Mouse (Mus musculus): ENCODE measurements around the gene Tmem238. TPM values are rescaled to one million over a fixed set of nuclear protein-coding genes. Genes with fewer than 3 reads are reported as not detected.

Tmem238 gene
- polyA plus RNA-seq, 1 experiment from 2014 or later: 1.3 TPM

DNA sequence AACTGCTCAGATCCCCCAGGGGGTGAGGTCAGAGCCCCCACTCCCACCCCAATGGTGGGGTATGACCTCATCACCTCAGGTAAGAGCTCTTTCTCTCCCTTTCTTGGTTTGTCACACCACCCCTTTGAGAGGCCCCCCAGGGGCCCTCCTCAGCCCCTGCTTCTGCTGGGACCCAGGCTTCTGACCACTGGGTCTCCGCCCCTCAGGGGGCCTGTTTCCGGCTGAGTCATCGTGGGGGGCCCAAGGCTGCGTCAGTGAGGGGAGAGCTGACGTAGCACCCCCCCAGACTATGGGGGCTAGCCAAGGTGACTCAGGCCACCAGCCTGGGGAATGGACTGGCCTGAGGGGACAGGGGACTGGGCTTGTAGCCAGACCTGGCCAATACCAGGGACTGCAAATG lies 9.5 kb downstream of the Tmem238 start:
- no peaks in the 10 kb centered on the region for H3K9me3 ChIP-seq (ENCODE audit: control insufficient read depth, low read length)
- ATAC-seq (ENCODE audit: low FRiP score) (no peak), DNase-seq (ENCODE audit: low spot score, missing footprints) (no peak)
- H3K4me1 ChIP-seq (ENCODE audit: control insufficient read depth, insufficient read depth, low read length): peaks cover 9% of the 10 kb centered on the region
- no peak overlapping the region for H3K4me2 ChIP-seq
- H3K27ac ChIP-seq (ENCODE audit: low read depth, low read length): no peak overlapping the region
- no peaks in the 10 kb centered on the region for H3K36me3 ChIP-seq (ENCODE audit: control insufficient read depth, insufficient read depth, low read length)
- no peak overlapping the region for H3K9ac ChIP-seq (ENCODE audit: low read length)
- H3K27me3 ChIP-seq (ENCODE audit: control insufficient read depth, insufficient read depth, low read length): peaks cover 37% of the 10 kb centered on the region
- 49% methylated on average over 5 of the region's 5 CpGs for WGBS
- H3K4me3 ChIP-seq (ENCODE audit: low read depth, low read length): no peak overlapping the region

DNA sequence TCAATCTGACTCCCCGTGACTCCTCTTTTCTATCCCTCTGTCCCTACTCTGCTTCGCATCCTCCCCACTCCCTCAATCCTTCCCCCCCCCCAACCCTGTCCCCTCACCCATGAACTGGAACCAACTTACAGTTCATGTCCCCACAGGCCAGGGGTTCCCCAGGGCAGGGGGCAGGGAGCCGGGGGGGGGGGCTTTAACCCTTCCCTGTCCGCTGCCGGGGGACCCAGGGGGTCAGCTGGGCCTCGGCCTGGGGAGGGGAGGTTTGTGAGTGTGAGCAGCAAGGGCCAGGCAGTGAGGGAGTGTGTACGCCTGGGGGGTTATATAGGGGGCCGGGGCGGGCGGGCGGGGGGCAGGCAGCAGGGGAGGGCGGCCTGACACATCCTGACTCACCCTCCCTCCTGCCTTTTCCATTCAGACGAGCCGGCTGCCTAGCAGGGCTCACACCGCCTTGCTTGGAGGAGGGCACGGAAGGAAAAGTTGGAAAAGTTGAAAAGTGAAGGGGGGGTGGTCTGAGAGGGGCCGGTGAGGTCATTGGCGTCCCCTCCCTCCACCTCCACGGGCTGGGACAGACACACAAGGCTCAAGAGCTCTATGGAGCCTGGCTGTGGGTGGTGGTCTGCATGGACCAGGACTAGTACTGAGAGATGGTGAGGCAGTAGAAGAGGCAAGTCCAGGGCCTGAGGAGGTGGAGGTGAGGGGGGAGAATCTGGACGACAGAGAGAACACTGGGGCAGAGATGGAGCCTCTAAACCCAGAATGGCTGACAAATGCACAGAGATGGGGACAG lies 11.4 kb downstream of the Tmem238 start:
- Histone ChIP-seq H3K27me3 (ENCODE audit: control insufficient read depth, insufficient read depth, low read length) (peaks cover 37% of the 10 kb centered on the region), H3K36me3 (ENCODE audit: control insufficient read depth, insufficient read depth, low read length) (no peaks in the 10 kb centered on the region), H3K4me3 (ENCODE audit: low read depth, low read length) (no peak overlapping the region), H3K4me1 (ENCODE audit: control insufficient read depth, insufficient read depth, low read length) (peaks cover 9% of the 10 kb centered on the region), H3K27ac (ENCODE audit: low read depth, low read length) (no peak overlapping the region), H3K4me2 (no peak overlapping the region), H3K9ac (ENCODE audit: low read length) (no peak overlapping the region), H3K9me3 (ENCODE audit: control insufficient read depth, low read length) (no peaks in the 10 kb centered on the region)
- 5% methylated on average over 20 of the region's 20 CpGs for WGBS
- ATAC-seq (ENCODE audit: low FRiP score) (peak; percentile 31; the same call in 1 of the 2 replicates), DNase-seq (ENCODE audit: low spot score, missing footprints) (no peak)

DNA sequence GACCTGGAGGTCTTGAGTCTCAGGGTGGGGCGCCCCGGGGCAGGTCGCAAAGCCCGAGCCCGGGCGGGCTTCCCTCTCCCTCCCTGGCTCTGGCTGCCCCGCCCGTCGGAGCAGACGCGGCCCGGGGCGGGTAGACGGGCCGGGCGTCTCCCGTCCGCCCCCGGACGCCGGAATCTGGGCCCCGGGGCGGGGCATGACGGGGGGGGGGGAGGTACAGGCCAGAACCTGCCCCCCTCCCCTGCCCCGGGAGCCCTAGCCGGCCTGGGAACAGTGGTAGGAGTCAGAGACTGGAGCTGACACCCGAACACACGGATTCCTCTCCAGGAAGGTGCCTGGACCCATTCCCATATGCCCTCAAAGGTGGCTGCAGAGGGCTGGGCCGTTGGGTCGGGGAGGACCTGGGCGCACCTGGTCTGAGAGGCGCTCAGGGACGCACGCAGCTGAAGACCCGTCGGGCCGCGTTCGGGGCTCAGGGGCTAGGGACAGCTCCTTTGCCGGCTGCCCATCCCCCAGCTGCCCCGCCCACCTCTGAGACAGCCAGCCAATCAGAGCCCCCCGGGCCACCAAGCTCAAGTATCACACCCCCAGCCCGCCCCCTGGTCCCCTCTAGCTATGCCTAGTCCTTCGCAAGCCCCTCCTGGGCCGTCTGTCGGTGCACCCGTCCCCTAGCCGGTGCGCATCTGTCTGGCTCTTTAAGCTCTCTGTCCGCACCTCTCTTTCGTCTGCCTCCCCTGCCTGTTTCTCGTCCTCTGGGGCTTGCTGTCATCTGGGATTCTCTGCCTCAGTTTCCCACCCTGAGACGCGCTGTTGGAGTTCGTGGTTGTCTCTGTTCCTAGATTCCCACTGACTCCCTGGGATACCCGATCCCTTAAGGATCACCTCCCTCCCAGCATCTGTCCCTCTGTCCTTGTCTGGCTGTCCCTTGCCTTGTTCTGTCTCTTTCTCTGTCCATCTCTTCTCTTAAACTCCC lies 12.3 kb downstream of the Tmem238 start:
- H3K27ac ChIP-seq (ENCODE audit: low read depth, low read length): no peak overlapping the region
- peak overlapping the region; percentile 22 for H3K4me3 ChIP-seq (ENCODE audit: low read depth, low read length)
- H3K4me2 ChIP-seq: peak overlapping the region; percentile 42
- peak; percentile 86 for ATAC-seq (ENCODE audit: low FRiP score)
- H3K27me3 ChIP-seq (ENCODE audit: control insufficient read depth, insufficient read depth, low read length): peaks cover 37% of the 10 kb centered on the region
- H3K9me3 ChIP-seq (ENCODE audit: control insufficient read depth, low read length): no peaks in the 10 kb centered on the region
- H3K4me1 ChIP-seq (ENCODE audit: control insufficient read depth, insufficient read depth, low read length): peaks cover 9% of the 10 kb centered on the region
- under 1% methylated on average over 34 of the region's 56 CpGs for WGBS
- peak; percentile 95 for DNase-seq (ENCODE audit: low spot score, missing footprints)
- peak overlapping the region; percentile 42 for H3K9ac ChIP-seq (ENCODE audit: low read length)
- H3K36me3 ChIP-seq (ENCODE audit: control insufficient read depth, insufficient read depth, low read length): no peaks in the 10 kb centered on the region

DNA sequence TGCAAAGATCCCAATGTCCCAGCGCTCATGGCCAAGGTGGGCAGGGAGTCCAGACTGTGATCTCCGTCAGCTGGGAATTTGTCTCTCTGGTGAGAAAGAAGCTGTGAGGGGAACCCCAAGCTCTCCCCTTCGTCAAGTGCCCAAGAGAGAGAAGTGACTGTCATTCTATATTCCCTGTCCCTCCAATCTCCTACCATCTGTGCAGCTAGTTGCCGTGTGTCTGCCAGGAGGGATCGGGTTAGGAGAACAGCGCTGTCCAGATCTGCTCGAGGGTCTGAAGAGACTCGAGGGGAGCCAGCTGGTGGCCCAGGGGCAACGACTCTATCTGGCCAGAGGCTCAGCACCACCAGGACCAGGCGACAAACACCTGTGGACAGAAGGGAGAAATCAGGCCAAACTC lies 13.3 kb downstream of the Tmem238 start:
- DNase-seq (ENCODE audit: low spot score, missing footprints): no peak
- H3K4me3 ChIP-seq (ENCODE audit: low read depth, low read length): no peak overlapping the region

DNA sequence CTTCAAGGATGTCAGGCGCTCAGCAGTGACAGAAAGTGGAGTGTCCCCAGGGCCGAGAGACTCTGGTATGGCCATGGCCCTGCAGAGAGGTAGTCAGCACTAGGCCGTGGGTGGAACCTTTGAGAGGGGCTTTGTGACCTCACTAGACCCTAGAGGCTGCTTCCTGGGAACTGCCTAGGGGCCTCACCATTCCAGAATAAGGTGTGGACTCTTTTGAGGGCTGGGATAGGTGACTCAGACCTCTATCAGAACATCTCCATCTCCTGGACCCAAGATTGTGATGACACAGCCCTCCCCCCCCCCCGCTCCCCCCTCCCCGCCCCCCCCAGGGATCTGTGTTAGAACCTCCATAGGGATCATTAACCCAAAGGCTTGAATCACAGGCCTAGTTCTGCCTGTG lies 18.3 kb downstream of the Tmem238 start, which contains the start of gene Fam71e2:
TSS of gene Fam71e2 (minus strand) at position 101 of the 400 bp plus-strand sequence.
- Histone ChIP-seq H3K27ac (ENCODE audit: low read depth, low read length) (no peak within 1 kb of the TSS), H3K4me1 (ENCODE audit: control insufficient read depth, insufficient read depth, low read length) (no peaks in the 10 kb centered on the region), H3K4me3 (ENCODE audit: low read depth, low read length) (no peak within 1 kb of the TSS), H3K9me3 (ENCODE audit: control insufficient read depth, low read length) (no peaks in the 10 kb centered on the region), H3K4me2 (no peak within 1 kb of the TSS), H3K27me3 (ENCODE audit: control insufficient read depth, insufficient read depth, low read length) (peaks cover 6% of the 10 kb centered on the region), H3K9ac (ENCODE audit: low read length) (no peak within 1 kb of the TSS), H3K36me3 (ENCODE audit: control insufficient read depth, insufficient read depth, low read length) (no peaks in the 10 kb centered on the region)
- WGBS: 78% methylated on average over 4 of the region's 5 CpGs
- DNase-seq (ENCODE audit: low spot score, missing footprints): no peak
- no peak for ATAC-seq (ENCODE audit: low FRiP score)

More for the DNA sequence above, 13.3 kb downstream of the Tmem238 start:
- no peak overlapping the region for H3K27ac ChIP-seq (ENCODE audit: low read depth, low read length)
- 51% methylated on average over 10 of the region's 10 CpGs for WGBS
- no peak for ATAC-seq (ENCODE audit: low FRiP score)
- H3K9ac ChIP-seq (ENCODE audit: low read length): no peak overlapping the region
- H3K9me3 ChIP-seq (ENCODE audit: control insufficient read depth, low read length): no peaks in the 10 kb centered on the region
- H3K27me3 ChIP-seq (ENCODE audit: control insufficient read depth, insufficient read depth, low read length): peaks cover 37% of the 10 kb centered on the region
- peaks cover 9% of the 10 kb centered on the region for H3K4me1 ChIP-seq (ENCODE audit: control insufficient read depth, insufficient read depth, low read length)
- H3K4me2 ChIP-seq: no peak overlapping the region
- no peaks in the 10 kb centered on the region for H3K36me3 ChIP-seq (ENCODE audit: control insufficient read depth, insufficient read depth, low read length)

DNA sequence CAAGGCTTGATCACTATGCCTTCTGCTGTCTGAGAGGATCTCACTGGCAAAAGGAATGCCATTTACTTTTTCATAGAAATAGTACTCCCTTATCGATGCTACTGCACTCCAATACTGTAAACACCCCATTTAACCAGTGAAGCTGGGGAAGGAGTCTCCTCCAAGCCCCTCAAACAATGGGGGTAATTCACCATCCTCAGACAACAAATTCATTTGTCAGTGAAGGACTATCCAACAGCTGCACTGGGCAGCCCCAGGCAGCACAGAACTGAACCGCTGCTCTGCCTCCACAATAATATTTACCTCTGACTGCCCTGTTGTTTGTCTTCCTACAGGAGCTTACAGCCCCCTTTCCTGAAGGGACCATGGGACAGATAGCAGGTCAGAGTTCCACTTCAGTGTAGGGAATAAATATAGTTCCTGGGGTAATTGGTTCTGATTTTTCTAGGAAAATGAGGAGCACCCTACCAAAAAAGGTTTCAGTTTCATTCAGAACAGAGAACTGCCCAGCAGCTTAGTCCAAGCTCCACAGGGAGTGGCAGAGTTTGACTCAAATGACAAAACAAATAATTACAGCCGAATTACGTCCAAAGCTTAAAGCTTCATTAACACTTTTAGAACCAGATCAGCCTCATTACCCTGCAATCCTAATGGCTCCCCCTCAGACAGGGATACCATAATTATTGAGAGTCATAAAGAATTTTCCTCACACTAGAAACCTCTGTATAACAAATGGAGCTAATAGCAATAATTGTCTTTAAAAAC lies 24.3 kb downstream of the Tmem238 start:
- no peak overlapping the region for H3K4me2 ChIP-seq
- H3K36me3 ChIP-seq (ENCODE audit: control insufficient read depth, insufficient read depth, low read length): no peaks in the 10 kb centered on the region
- DNase-seq (ENCODE audit: low spot score, missing footprints) (no peak), ATAC-seq (ENCODE audit: low FRiP score) (no peak)
- H3K4me1 ChIP-seq (ENCODE audit: control insufficient read depth, insufficient read depth, low read length): no peaks in the 10 kb centered on the region
- H3K27me3 ChIP-seq (ENCODE audit: control insufficient read depth, insufficient read depth, low read length): no peaks in the 10 kb centered on the region
- 14% methylated on average over 4 of the region's 4 CpGs for WGBS
- no peaks in the 10 kb centered on the region for H3K9me3 ChIP-seq (ENCODE audit: control insufficient read depth, low read length)
- no peak overlapping the region for H3K4me3 ChIP-seq (ENCODE audit: low read depth, low read length)
- no peak overlapping the region for H3K27ac ChIP-seq (ENCODE audit: low read depth, low read length)
- no peak overlapping the region for H3K9ac ChIP-seq (ENCODE audit: low read length)

DNA sequence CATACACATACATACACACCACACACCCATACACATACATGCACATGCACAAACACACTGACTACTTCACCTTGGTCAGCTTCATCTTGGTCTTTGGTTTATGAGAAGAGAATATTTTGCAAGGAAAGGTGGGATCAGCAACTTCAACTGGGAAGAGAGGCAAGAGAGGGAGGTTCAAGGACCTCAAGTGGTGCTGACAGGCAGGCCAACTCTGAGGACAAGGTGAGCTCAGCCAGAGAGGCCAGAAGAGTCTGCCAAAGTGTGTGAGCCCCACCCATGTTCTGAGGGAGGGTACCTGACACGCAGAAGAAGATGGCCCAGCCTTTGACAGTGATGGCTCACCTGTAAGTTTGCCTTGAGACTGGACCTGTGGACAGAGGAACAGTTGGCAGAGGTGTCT lies 29.8 kb downstream of the Tmem238 start:
- Histone ChIP-seq H3K36me3 (ENCODE audit: control insufficient read depth, insufficient read depth, low read length) (no peaks in the 10 kb centered on the region), H3K4me2 (no peak overlapping the region), H3K9me3 (ENCODE audit: control insufficient read depth, low read length) (no peaks in the 10 kb centered on the region), H3K27ac (ENCODE audit: low read depth, low read length) (no peak overlapping the region), H3K9ac (ENCODE audit: low read length) (no peak overlapping the region), H3K27me3 (ENCODE audit: control insufficient read depth, insufficient read depth, low read length) (no peaks in the 10 kb centered on the region), H3K4me3 (ENCODE audit: low read depth, low read length) (no peak overlapping the region), H3K4me1 (ENCODE audit: control insufficient read depth, insufficient read depth, low read length) (no peaks in the 10 kb centered on the region)
- DNase-seq (ENCODE audit: low spot score, missing footprints) (no peak), ATAC-seq (ENCODE audit: low FRiP score) (no peak)
- 58% methylated on average over 1 of the region's 1 CpGs for WGBS

DNA sequence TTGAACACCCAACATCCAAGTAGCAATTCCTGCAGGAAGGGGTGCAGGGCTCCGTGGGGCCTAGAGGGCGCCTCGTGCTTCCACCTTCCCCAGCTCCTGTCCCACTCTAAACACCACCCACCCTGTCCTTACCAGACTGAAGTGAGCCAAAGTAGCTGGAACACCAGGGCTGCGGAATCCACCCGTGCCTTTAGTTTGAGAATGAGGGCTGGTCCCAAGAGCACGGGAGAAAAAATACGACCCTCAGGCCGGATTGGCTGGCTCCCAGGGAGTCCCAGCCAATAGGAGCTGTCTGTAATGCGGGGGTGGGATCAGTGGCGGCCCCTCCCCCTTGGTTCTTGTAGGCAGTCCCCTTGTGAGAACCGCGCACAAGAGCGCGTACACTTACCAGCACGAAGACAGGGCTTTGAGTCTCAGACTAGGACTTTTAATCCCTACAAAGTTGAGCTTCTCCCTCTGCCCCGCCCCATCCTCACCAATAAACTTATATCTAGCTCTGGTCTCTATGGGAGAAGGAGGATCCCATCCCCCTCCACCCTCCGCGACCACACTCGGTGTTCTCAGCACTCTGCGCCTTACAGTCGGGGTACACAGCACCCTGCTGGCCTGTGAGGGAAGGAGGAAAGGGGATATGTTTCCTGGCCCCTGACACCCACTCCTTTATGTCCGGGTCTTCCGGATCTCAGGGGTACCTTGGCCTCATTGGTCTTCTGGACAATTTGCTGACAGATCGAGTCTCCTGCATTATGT lies 36.5 kb downstream of the Tmem238 start, which contains the start of gene Cox6b2:
TSS of gene Cox6b2 (minus strand) at position 274 of the 750 bp plus-strand sequence.
- Histone ChIP-seq H3K36me3 (ENCODE audit: control insufficient read depth, insufficient read depth, low read length) (no peaks in the 10 kb centered on the region), H3K9ac (ENCODE audit: low read length) (peak within 1 kb of the TSS; percentile 51), H3K27ac (ENCODE audit: low read depth, low read length) (no peak within 1 kb of the TSS), H3K4me3 (ENCODE audit: low read depth, low read length) (peak within 1 kb of the TSS; percentile 30), H3K4me2 (peak within 1 kb of the TSS; percentile 51), H3K9me3 (ENCODE audit: control insufficient read depth, low read length) (no peaks in the 10 kb centered on the region), H3K27me3 (ENCODE audit: control insufficient read depth, insufficient read depth, low read length) (no peaks in the 10 kb centered on the region), H3K4me1 (ENCODE audit: control insufficient read depth, insufficient read depth, low read length) (peaks cover 12% of the 10 kb centered on the region)
- 4% methylated on average over 24 of the region's 24 CpGs for WGBS
- peak; percentile 98 for DNase-seq (ENCODE audit: low spot score, missing footprints)
- peak; percentile 94 for ATAC-seq (ENCODE audit: low FRiP score)

All from midbrain, embryonic 11.5 days (tissue).